Mouse (Mus musculus) CH12.LX (cell line): ENCODE data around the gene Zfpm1. TPM values are rescaled to one million over a fixed set of nuclear protein-coding genes. Genes with fewer than 3 reads are reported as not detected.
A peak's percentile ranks its signal among the peaks of the same experiment; 100 is the strongest.
"Not testable (repeated sequence)": the region's sequence is repeated elsewhere in the genome, so short reads cannot be mapped to it uniquely, and the experiment has no call there.

ENCODE experiments used
- DNase-seq: peaks from one replicate; pipeline ENCODE4 v3.0.0-alpha.2; 2013; ENCODE audit errors: extremely low read depth
- H3K27ac ChIP-seq: 2 replicates; pipeline ENCODE4 v1.5.1; 2012; ENCODE audit warnings: low read depth, mild to moderate bottlenecking, control low read depth, moderate library complexity; ENCODE audit not compliant: insufficient read depth
- H3K27me3 ChIP-seq: replicated peaks from 2 replicates; pipeline ENCODE3; 2012; ENCODE audit warnings: inconsistent platforms
- H3K36me3 ChIP-seq, 2 experiments: replicated peaks in 1 of 2; 2 replicates each; pipeline versions ENCODE3 to v1.6.1; 2012; ENCODE audit warnings: inconsistent platforms in 1 of 2, low read length in 1 of 2, mild to moderate bottlenecking in 1 of 2, mixed read lengths in 1 of 2, moderate library complexity in 1 of 2; ENCODE audit not compliant: control insufficient read depth in 1 of 2, insufficient read depth in 1 of 2
- H3K4me1 ChIP-seq, 2 experiments: 2 replicates each; pipeline ENCODE4 v1.6.1; 2012; ENCODE audit warnings: inconsistent platforms in 1 of 2, moderate library complexity in 1 of 2; ENCODE audit not compliant: insufficient read depth in 2 of 2, control insufficient read depth in 1 of 2
- H3K4me2 ChIP-seq: 2 replicates; pipeline ENCODE4 v1.6.1; 2012; ENCODE audit warnings: low read depth, mild to moderate bottlenecking, control low read depth; ENCODE audit not compliant: poor library complexity, insufficient read depth, severe bottlenecking
- H3K4me3 ChIP-seq, 3 experiments: fragments of 150-350 bp in 1 of 3; sonication (generic) in 1 of 3; replicated peaks in 1 of 3; 2 replicates each; pipeline versions ENCODE3 to v1.5.1; 2011 to 2012; ENCODE audit warnings: low read depth in 2 of 3, low read length in 2 of 3, mild to moderate bottlenecking in 2 of 3, moderate library complexity in 2 of 3, control low read depth in 1 of 3, improper control_type of control experiment in 1 of 3, inconsistent platforms in 1 of 3, mixed read lengths in 1 of 3; ENCODE audit not compliant: poor library complexity in 1 of 3
- H3K79me2 ChIP-seq: replicated peaks from 2 replicates; pipeline ENCODE4 v1.6.1; 2012; ENCODE audit warnings: mild to moderate bottlenecking, moderate library complexity; ENCODE audit not compliant: control insufficient read depth, poor library complexity, insufficient read depth, severe bottlenecking; ENCODE audit errors: extremely low read depth
- H3K9ac ChIP-seq: 2 replicates; pipeline ENCODE4 v1.6.1; 2012; ENCODE audit warnings: low read depth, mild to moderate bottlenecking, control low read depth, moderate library complexity; ENCODE audit not compliant: insufficient read depth
- H3K9me3 ChIP-seq: replicated peaks from 2 replicates; pipeline ENCODE3; 2012; ENCODE audit warnings: low read length, inconsistent platforms, mixed read lengths
- CHD1 ChIP-seq: IDR thresholded peaks from 2 replicates; pipeline ENCODE4 v1.6.1; 2012; ENCODE audit warnings: low read depth, low read length, improper control_type of control experiment, inconsistent platforms
- KAT2A ChIP-seq: IDR thresholded peaks from 2 replicates; pipeline ENCODE4 v1.6.1; 2012; ENCODE audit warnings: low read length, improper control_type of control experiment, inconsistent platforms; ENCODE audit not compliant: insufficient replicate concordance
- MAX ChIP-seq: IDR thresholded peaks from 2 replicates; pipeline ENCODE4 v1.6.1; 2011; ENCODE audit warnings: low read length, improper control_type of control experiment
- MAZ ChIP-seq: IDR thresholded peaks from 2 replicates; pipeline ENCODE4 v1.6.1; 2012; ENCODE audit warnings: low read depth, mild to moderate bottlenecking, inconsistent platforms, low read length, improper control_type of control experiment, moderate library complexity
- MXI1 ChIP-seq: IDR thresholded peaks from 2 replicates; pipeline ENCODE4 v1.6.1; 2011; ENCODE audit warnings: mild to moderate bottlenecking, low read depth, low read length, improper control_type of control experiment
- NELFE ChIP-seq: IDR thresholded peaks from 2 replicates; pipeline ENCODE4 v1.6.1; 2011; ENCODE audit warnings: low read depth, low read length, improper control_type of control experiment
- NRF1 ChIP-seq: IDR thresholded peaks from 2 replicates; pipeline ENCODE4 v1.6.1; 2014; ENCODE audit warnings: low read depth, mild to moderate bottlenecking, inconsistent platforms, low read length, improper control_type of control experiment, moderate library complexity
- SIN3A ChIP-seq: IDR thresholded peaks from 2 replicates; pipeline ENCODE4 v1.6.1; 2012; ENCODE audit warnings: low read length, improper control_type of control experiment, inconsistent platforms
- TBP ChIP-seq: conservative IDR thresholded peaks from 2 replicates; pipeline ENCODE4 v1.6.1; 2011; ENCODE audit warnings: low read depth, low read length, improper control_type of control experiment
- TCF12 ChIP-seq: IDR thresholded peaks from 2 replicates; pipeline ENCODE4 v1.6.1; 2014; ENCODE audit warnings: low read depth, mild to moderate bottlenecking, inconsistent platforms, low read length, improper control_type of control experiment
- USF2 ChIP-seq: conservative IDR thresholded peaks from 2 replicates; pipeline ENCODE4 v1.6.1; 2011; ENCODE audit warnings: low read depth, low read length, improper control_type of control experiment
- ZC3H11A ChIP-seq: IDR thresholded peaks from 2 replicates; pipeline ENCODE4 v1.6.1; 2012; ENCODE audit warnings: low read depth, mild to moderate bottlenecking, inconsistent platforms, low read length, improper control_type of control experiment
- ZNF384 ChIP-seq: IDR thresholded peaks from 2 replicates; pipeline ENCODE4 v1.6.1; 2012; ENCODE audit warnings: low read depth, low read length, improper control_type of control experiment, inconsistent platforms
- dilution Hi-C: fragments of 300-500 bp; cut with MboI; formaldehyde crosslinking; loops from 2 replicates; pipeline ENCODE4 v1.14.3; 2020; ENCODE audit warnings: low sequenced_read_pairs; ENCODE audit not compliant: extremely low pct_unique_long_range_greater_than_20kb, extremely low pct_ligation_motif_present
- in situ Hi-C: fragments of 300-500 bp; cut with MboI; formaldehyde crosslinking; loops from 3 replicates; pipeline ENCODE4 v1.14.3; 2019; ENCODE audit warnings: low sequenced_read_pairs, low pct_ligation_motif_present, low pct_unique_long_range_greater_than_20kb, mixed read lengths
- polyA plus RNA-seq: library from polyadenylated mRNA; unstranded; fragments of >175 nt; gene quantifications from 2 replicates; pipeline ENCODE4 v1.2.1, GENCODE M21; 2012; ENCODE audit warnings: low read depth; ENCODE audit not compliant: insufficient read length
- total RNA-seq, 2 experiments: library from RNA; depleted of rRNA; stranded (reverse); fragments of 300-350 nt in 1 of 2; fragments of >200 nt in 1 of 2; gene quantifications; 2 replicates each; pipeline ENCODE4 v1.2.3; 2012 to 2014

Zfpm1 gene
- total and polyA plus RNA-seq, 3 experiments: 11.0 to 63.5 (median 30.1) TPM

GRCm38 (mm10) chr8:122322126-122322525 lies 40.2 kb downstream of the Zfpm1 start:
- dilution Hi-C loops: no loop called here

GRCm38 (mm10) chr8:122322792-122323191 lies 40.9 kb downstream of the Zfpm1 start:
- Histone ChIP-seq H3K4me2 (no peak overlapping the region), H3K27ac (no peak overlapping the region), H3K4me1 (peaks cover 8 to 33% of the 10 kb centered on the region in 2 experiments), H3K9me3 (no peaks in the 10 kb centered on the region), H3K4me3 (no peak overlapping the region), H3K27me3 (no peaks in the 10 kb centered on the region), H3K9ac (no peak overlapping the region), H3K79me2 (no peaks in the 10 kb centered on the region), H3K36me3 (peaks cover 28 to 96% of the 10 kb centered on the region in 2 experiments)
- in situ Hi-C loops (no loop called here), dilution Hi-C loops (no loop called here)
- no peak for DNase-seq
- TF ChIP-seq NELFE (no peak), MAZ (no peak), ZNF384 (no peak), KAT2A (no peak)

More at GRCm38 (mm10) chr8:122322126-122322525, 40.2 kb downstream of the Zfpm1 start:
- no peaks in the 10 kb centered on the region for H3K27me3 ChIP-seq
- in situ Hi-C loops: no loop called here
- peaks cover 14 to 40% of the 10 kb centered on the region in 2 experiments for H3K4me1 ChIP-seq
- DNase-seq: no peak
- H3K27ac ChIP-seq: no peak overlapping the region
- no peak overlapping the region for H3K4me2 ChIP-seq
- no peaks in the 10 kb centered on the region for H3K79me2 ChIP-seq
- H3K4me3 ChIP-seq: no peak overlapping the region
- TF ChIP-seq USF2 (no peak), CHD1 (no peak), MAX (no peak), ZC3H11A (no peak), NRF1 (no peak), SIN3A (no peak), TCF12 (no peak), MXI1 (no peak), TBP (no peak)
- H3K9me3 ChIP-seq: no peaks in the 10 kb centered on the region
- no peak overlapping the region for H3K9ac ChIP-seq
- H3K36me3 ChIP-seq: peaks cover 33 to 97% of the 10 kb centered on the region in 2 experiments

- H3K4me3 ChIP-seq, H3K4me2 ChIP-seq, H3K9ac ChIP-seq, H3K27me3 ChIP-seq, H3K27ac ChIP-seq, H3K79me2 ChIP-seq, in situ Hi-C loops, dilution Hi-C loops, H3K9me3 ChIP-seq: not testable (repeated sequence)
- H3K36me3 ChIP-seq: peaks cover 32 to 97% of the 10 kb centered on the region in 2 experiments
- peaks cover 0 to 22% of the 10 kb centered on the region in 2 experiments; a peak in 2 of 4 replicates for H3K4me1 ChIP-seq
- peak; percentile 21 for DNase-seq
Measured at GRCm38 (mm10) chr8:122323951-122324402, 42.0 kb downstream of the Zfpm1 start.
